21 mouse cellular contexts compared by ENCODE assay signal in genomic region chr17:65608743-65609142, GRCm38 (mm10). TPM values are rescaled to one million over a fixed set of nuclear protein-coding genes. Genes with fewer than 3 reads are reported as not detected.
DNase-seq lines count a peak whose midpoint lies in the region; ATAC-seq and TF ChIP-seq lines count a peak whose summit lies in the region.
"Had no signal": no experiment of that assay in that cellular context is flagged by ENCODE, and none has a peak within 500 bp of the region (broad histone marks: within the 10 kb centered on the region; RNA-seq: fewer than 3 reads in every experiment).

No protein-coding gene starts in this region.

- no peaks in the 10 kb centered on the region for H3K9me3 ChIP-seq in heart, embryonic 12.5 days (replicated peaks)
- no peaks in the 10 kb centered on the region for H3K9me3 ChIP-seq in G1E (replicated peaks)
- no peaks in the 10 kb centered on the region for H3K9me3 ChIP-seq in liver, embryonic 11.5 days (ENCODE audit: control insufficient read depth, low read length)
- no peaks in the 10 kb centered on the region for H3K9me3 ChIP-seq in megakaryocyte, embryonic 14.5 days
- H3K9me3 ChIP-seq in forebrain, postnatal 0 days (ENCODE audit: low read length): no peaks in the 10 kb centered on the region
- H3K9me3 ChIP-seq in hindbrain, embryonic 14.5 days (ENCODE audit: control insufficient read depth, low read length): no peaks in the 10 kb centered on the region
- H3K9me3 ChIP-seq: neural tube, embryonic 12.5 days had no signal

- H3K4me3 ChIP-seq in heart, embryonic 12.5 days: no peak overlapping the region
- no peak overlapping the region; the same call in 1 of the 2 replicates for H3K4me3 ChIP-seq in G1E (ENCODE audit: low read depth, low read length)
- H3K4me3 ChIP-seq in liver, embryonic 11.5 days (ENCODE audit: low read depth, low read length): no peak overlapping the region
- H3K4me3 ChIP-seq in megakaryocyte, embryonic 14.5 days (replicated peaks): peak overlapping the region; percentile 68
- H3K4me3 ChIP-seq in forebrain, postnatal 0 days (ENCODE audit: low read depth, low read length): no peak overlapping the region
- H3K4me3 ChIP-seq in hindbrain, embryonic 14.5 days (replicated peaks; ENCODE audit: low read length): no peak overlapping the region
- H3K4me3 ChIP-seq: neural tube, embryonic 12.5 days had no signal

- H3K27me3 ChIP-seq in heart, embryonic 12.5 days (replicated peaks): no peaks in the 10 kb centered on the region
- H3K27me3 ChIP-seq in G1E (ENCODE audit: insufficient read depth, low read length): no peaks in the 10 kb centered on the region
- no peaks in the 10 kb centered on the region for H3K27me3 ChIP-seq in liver, embryonic 11.5 days (replicated peaks; ENCODE audit: control insufficient read depth, insufficient read depth, low read length)
- H3K27me3 ChIP-seq in megakaryocyte, embryonic 14.5 days (replicated peaks): no peaks in the 10 kb centered on the region
- no peaks in the 10 kb centered on the region for H3K27me3 ChIP-seq in forebrain, postnatal 0 days (ENCODE audit: insufficient read depth, low read length)
- H3K27me3 ChIP-seq in hindbrain, embryonic 14.5 days (ENCODE audit: control insufficient read depth, insufficient read depth, low read length): no peaks in the 10 kb centered on the region
- H3K27me3 ChIP-seq: neural tube, embryonic 12.5 days had no signal

- intact Hi-C loops in heart, postnatal 25 days (cut with DNase I): no loop called here

- no peaks in the 10 kb centered on the region for H3K36me3 ChIP-seq in heart, embryonic 12.5 days
- H3K36me3 ChIP-seq in G1E (replicated peaks): peaks cover 25% of the 10 kb centered on the region
- no peaks in the 10 kb centered on the region for H3K36me3 ChIP-seq in liver, embryonic 11.5 days (ENCODE audit: control insufficient read depth, insufficient read depth, low read length)
- H3K36me3 ChIP-seq in megakaryocyte, embryonic 14.5 days (replicated peaks; ENCODE audit: low read length): peaks cover 3% of the 10 kb centered on the region
- H3K36me3 ChIP-seq in forebrain, postnatal 0 days (ENCODE audit: insufficient read depth): no peaks in the 10 kb centered on the region
- no peaks in the 10 kb centered on the region for H3K36me3 ChIP-seq in hindbrain, embryonic 14.5 days (replicated peaks; ENCODE audit: control insufficient read depth, insufficient read depth)
- H3K36me3 ChIP-seq: neural tube, embryonic 12.5 days had no signal

- H3K27ac ChIP-seq in heart, embryonic 12.5 days (ENCODE audit: poor library complexity, severe bottlenecking): no peak overlapping the region
- no peak overlapping the region for H3K27ac ChIP-seq in liver, embryonic 11.5 days (ENCODE audit: low read depth, low read length)
- H3K27ac ChIP-seq in forebrain, postnatal 0 days (ENCODE audit: low read depth, low read length): no peak overlapping the region
- no peak overlapping the region for H3K27ac ChIP-seq in hindbrain, embryonic 14.5 days
- H3K27ac ChIP-seq: neural tube, embryonic 12.5 days had no signal

- H3K4me1 ChIP-seq in heart, embryonic 12.5 days (replicated peaks): peaks cover 60% of the 10 kb centered on the region
- peaks cover 70% of the 10 kb centered on the region for H3K4me1 ChIP-seq in G1E (ENCODE audit: insufficient read depth, low read depth, low read length)
- H3K4me1 ChIP-seq in liver, embryonic 11.5 days (replicated peaks; ENCODE audit: control insufficient read depth, insufficient read depth, low read length): peaks cover 67% of the 10 kb centered on the region
- peaks cover 73% of the 10 kb centered on the region for H3K4me1 ChIP-seq in megakaryocyte, embryonic 14.5 days
- peaks cover 3% of the 10 kb centered on the region; the same call in 1 of the 2 replicates for H3K4me1 ChIP-seq in forebrain, postnatal 0 days (ENCODE audit: insufficient read depth)
- peaks cover 41% of the 10 kb centered on the region for H3K4me1 ChIP-seq in hindbrain, embryonic 14.5 days (replicated peaks; ENCODE audit: control insufficient read depth, insufficient read depth, low read length)

- WGBS in heart, embryonic 12.5 days: 29% methylated on average over 5 of the region's 5 CpGs
- 31% methylated on average over 5 of the region's 5 CpGs for WGBS in liver, embryonic 11.5 days
- 78% methylated on average over 5 of the region's 5 CpGs for WGBS in forebrain, postnatal 0 days
- WGBS in hindbrain, embryonic 14.5 days: 83% methylated on average over 5 of the region's 5 CpGs

- no peak for ATAC-seq in heart, embryonic 12.5 days (ENCODE audit: insufficient number of reproducible peaks, low FRiP score)
- peak; percentile 18 for ATAC-seq in G1E (ENCODE audit: extremely low read depth, insufficient number of reproducible peaks, low FRiP score, poor library complexity, severe bottlenecking)
- ATAC-seq in liver, embryonic 11.5 days (replicated peaks; ENCODE audit: low FRiP score): no peak
- ATAC-seq in forebrain, postnatal 0 days: no peak
- no peak for ATAC-seq in hindbrain, embryonic 14.5 days (ENCODE audit: low FRiP score)
- ATAC-seq: forebrain, embryonic 16.5 days had no signal

- TF ChIP-seq CTCF in G1E (IDR thresholded peaks at IDR 0.05; ENCODE audit: low read depth, low read length): no peak
- no peak for TF ChIP-seq CTCF in forebrain, postnatal 0 days (IDR thresholded peaks at IDR 0.05; ENCODE audit: low read depth)

- no peak overlapping the region for H3K9ac ChIP-seq in heart, embryonic 12.5 days
- H3K9ac ChIP-seq in liver, embryonic 11.5 days (ENCODE audit: low read depth, low read length): no peak overlapping the region
- H3K9ac ChIP-seq in forebrain, postnatal 0 days: no peak overlapping the region
- H3K9ac ChIP-seq in hindbrain, embryonic 14.5 days: no peak overlapping the region
- H3K9ac ChIP-seq: lung, embryonic 14.5 days; neural tube, embryonic 12.5 days had no signal

- no peak for DNase-seq in heart, postnatal 25 days (ENCODE audit: low spot score)
- DNase-seq in G1E (ENCODE audit: low spot score): no peak
- no peak for DNase-seq in liver, embryonic 11.5 days (ENCODE audit: low spot score)
- DNase-seq in forebrain, postnatal 0 days: no peak
- DNase-seq in hindbrain, embryonic 14.5 days (ENCODE audit: low spot score): no peak
- DNase-seq in right cerebral cortex, postnatal 36 days (ENCODE audit: low spot score in 2 of 2): no peak
- DNase-seq: adrenal gland, postnatal 36 days; cerebellum, postnatal 14 days; gastrocnemius, postnatal 10 days; kidney, adult 8-10 months; layer of hippocampus, postnatal 36 days; left cerebral cortex, postnatal 4 days; lung, embryonic 14.5 days; right cerebral cortex, postnatal 25 days; thymus, postnatal 36 days had no signal

- peak overlapping the region; percentile 11; the same call in 1 of the 2 replicates for H3K4me2 ChIP-seq in heart, embryonic 12.5 days
- peak overlapping the region; percentile 51 for H3K4me2 ChIP-seq in liver, embryonic 11.5 days
- no peak overlapping the region for H3K4me2 ChIP-seq in forebrain, postnatal 0 days (ENCODE audit: low read depth)
- H3K4me2 ChIP-seq in hindbrain, embryonic 14.5 days (replicated peaks): no peak overlapping the region
- H3K4me2 ChIP-seq: lung, embryonic 14.5 days; neural tube, embryonic 12.5 days had no signal

RNA-seq across cellular contexts. Expression of gene Vapa, which starts 4.6 kb away (rescaled TPM):
- polyA plus RNA-seq in heart, embryonic 12.5 days (2016; fragmentation: Nextera tagmentation; extraction: Ambion mirVana): 186 and 190 TPM in 2 replicates
- total RNA-seq in heart, postnatal 25 days (2021): 10 to 100 TPM; 86.2 to 88.8 TPM
- total RNA-seq in G1E (2014; fragmentation: Nextera tagmentation) (174 and 180 TPM in 2 replicates), G1E (2017) (120 and 130 TPM in 2 replicates)
- 148 and 209 TPM in 2 replicates for polyA plus RNA-seq in G1E (2012)
- 158 and 163 TPM in 2 replicates for polyA plus RNA-seq in liver, embryonic 11.5 days (2014; fragmentation: Nextera tagmentation; extraction: Ambion mirVana)
- 91.1 and 360 TPM in 2 replicates for polyA plus RNA-seq in megakaryocyte, embryonic 14.5 days (2012; ENCODE audit: insufficient read depth, low replicate concordance)
- 114 and 144 TPM in 2 replicates for total RNA-seq in forebrain, postnatal 0 days (2014; rRNA removed)
- 320 and 327 TPM in 2 replicates for polyA plus RNA-seq in forebrain, postnatal 0 days (2015; fragmentation: Nextera tagmentation; extraction: Ambion mirVana)
- 292 and 314 TPM in 2 replicates for polyA plus RNA-seq in hindbrain, embryonic 14.5 days (2014; fragmentation: Nextera tagmentation; extraction: Ambion mirVana)

RNA-seq across cellular contexts. Expression of gene Txndc2, which starts 33.2 kb away (rescaled TPM):
- polyA plus RNA-seq in heart, embryonic 12.5 days (2016; fragmentation: Nextera tagmentation; extraction: Ambion mirVana): 0.10 TPM in 1 of 2 replicates, not detected in the other
- not detected for total RNA-seq in heart, postnatal 25 days (2021)
- total RNA-seq in G1E (2014; fragmentation: Nextera tagmentation) (not detected in 2 replicates), G1E (2017) (0.06 and 0.22 TPM in 2 replicates)
- not detected in 2 replicates for polyA plus RNA-seq in G1E (2012)
- not detected in 2 replicates for polyA plus RNA-seq in liver, embryonic 11.5 days (2014; fragmentation: Nextera tagmentation; extraction: Ambion mirVana)
- not detected in 2 replicates for polyA plus RNA-seq in megakaryocyte, embryonic 14.5 days (2012; ENCODE audit: insufficient read depth, low replicate concordance)
- total RNA-seq in forebrain, postnatal 0 days (2014; rRNA removed): 0.19 TPM in 1 of 2 replicates, not detected in the other
- not detected in 2 replicates for polyA plus RNA-seq in forebrain, postnatal 0 days (2015; fragmentation: Nextera tagmentation; extraction: Ambion mirVana)
- 0.21 and 0.22 TPM in 2 replicates for polyA plus RNA-seq in hindbrain, embryonic 14.5 days (2014; fragmentation: Nextera tagmentation; extraction: Ambion mirVana)
- total RNA-seq: hematopoietic stem cell, adult 5-6 weeks; layer of hippocampus, postnatal 36 days had no signal
- polyA plus RNA-seq: large intestine, adult 2 months had no signal

Comparison
In these comparisons a context has a peak if more than half of its experiments do, and no peak if none do; other contexts are left out.
1. H3K4me2 ChIP-seq: peak in heart, embryonic 12.5 days (single experiment) and liver, embryonic 11.5 days (single experiment); none in forebrain, postnatal 0 days (single experiment) and hindbrain, embryonic 14.5 days (single experiment).